Mouse (Mus musculus): ENCODE measurements around the gene Fhit.

Fhit gene

DNA sequence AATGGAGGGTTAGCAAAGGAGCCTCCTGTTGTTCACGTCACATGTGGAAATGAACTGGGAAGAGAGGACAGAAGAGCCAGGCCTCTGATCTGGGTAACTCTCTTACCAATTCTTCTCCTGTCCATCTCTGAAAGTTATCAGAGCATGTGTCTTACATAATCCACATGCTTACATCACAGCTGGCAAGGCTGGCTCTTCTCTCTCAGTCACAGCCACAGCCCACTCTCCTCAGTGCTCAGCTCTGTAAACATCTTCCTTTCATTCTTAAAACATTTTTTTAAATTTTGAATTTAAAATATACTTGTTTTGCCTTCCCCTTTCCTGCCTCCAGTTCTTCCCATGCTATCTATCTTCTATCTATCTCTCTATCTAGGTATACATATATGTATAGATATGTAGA is 1477.5 kb downstream of the Fhit start:
- DNase-seq (ENCODE audit: low spot score), result no peak

DNA sequence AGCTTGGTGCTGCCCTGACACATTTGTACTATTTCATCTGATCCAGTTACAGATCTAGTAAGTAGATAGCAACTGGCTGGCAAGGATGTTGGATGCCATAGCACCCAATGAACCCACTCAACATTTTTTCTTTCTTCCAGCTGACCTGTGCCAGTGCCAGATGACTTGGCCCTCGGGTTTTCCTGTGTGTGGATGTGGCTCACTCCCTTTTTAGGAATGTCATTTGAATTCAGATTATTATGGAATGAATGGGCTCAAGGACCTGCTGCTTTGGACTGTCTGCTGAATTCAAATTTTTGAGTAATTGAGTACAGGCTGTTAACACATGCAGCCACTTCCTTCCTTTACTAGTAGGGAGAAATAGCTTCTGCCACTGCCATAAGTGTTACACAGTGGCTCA is 1489.1 kb downstream of the Fhit start:
- no peak for DNase-seq (ENCODE audit: low spot score)

GRCm38 (mm10) chr14:9671776-9672175 is 1490.1 kb downstream of the Fhit start:
- no peak for DNase-seq (ENCODE audit: low spot score)

DNA sequence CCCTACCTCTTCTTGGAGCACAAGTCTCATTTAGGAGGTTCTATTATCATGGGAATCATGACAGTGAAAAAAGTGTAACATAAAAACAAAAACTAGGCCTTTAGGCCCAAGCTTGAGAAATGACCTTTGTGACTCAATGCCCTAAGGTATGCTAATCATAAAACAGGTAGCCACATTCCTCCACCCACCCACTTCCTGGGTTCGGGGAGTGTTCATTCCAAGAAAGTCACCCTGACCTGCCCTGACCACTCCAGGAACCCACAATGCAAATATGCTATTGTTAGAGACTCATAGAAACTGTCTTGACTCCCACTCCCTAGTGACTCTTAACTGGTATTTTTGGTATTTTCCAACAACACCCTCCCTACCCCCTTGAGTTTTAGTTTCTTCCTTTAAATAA is 1492.1 kb downstream of the Fhit start:
- DNase-seq (ENCODE audit: low spot score), result no peak

DNA sequence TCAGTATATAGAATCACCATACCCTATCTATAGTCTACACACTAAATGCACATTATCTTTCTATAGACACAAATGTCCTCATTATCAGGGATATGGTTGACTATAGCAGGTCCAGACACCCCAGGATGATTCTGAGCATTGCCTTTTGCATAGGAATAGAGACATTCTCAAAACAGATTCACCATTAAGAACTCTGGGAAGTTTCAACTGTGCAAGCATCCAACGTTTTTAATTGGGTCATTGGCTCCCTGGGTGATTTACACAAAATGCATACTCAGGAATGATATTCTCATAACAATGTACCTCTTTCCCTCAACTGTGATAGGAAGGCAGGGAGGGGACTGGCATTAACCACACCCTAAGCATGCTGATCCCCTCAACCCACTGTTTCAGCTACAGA is 1503.4 kb downstream of the Fhit start:
- no peak for DNase-seq (ENCODE audit: low spot score)

GRCm38 (mm10) chr14:9651417-9651816 is 1510.4 kb downstream of the Fhit start:
- no peak for DNase-seq (ENCODE audit: low spot score)

GRCm38 (mm10) chr14:9648416-9648815 is 1513.4 kb downstream of the Fhit start:
- DNase-seq (ENCODE audit: low spot score), result no peak

- no peak for DNase-seq (ENCODE audit: low spot score)
Observed at GRCm38 (mm10) chr14:9646233-9646632, 1515.6 kb downstream of the Fhit start.

DNA sequence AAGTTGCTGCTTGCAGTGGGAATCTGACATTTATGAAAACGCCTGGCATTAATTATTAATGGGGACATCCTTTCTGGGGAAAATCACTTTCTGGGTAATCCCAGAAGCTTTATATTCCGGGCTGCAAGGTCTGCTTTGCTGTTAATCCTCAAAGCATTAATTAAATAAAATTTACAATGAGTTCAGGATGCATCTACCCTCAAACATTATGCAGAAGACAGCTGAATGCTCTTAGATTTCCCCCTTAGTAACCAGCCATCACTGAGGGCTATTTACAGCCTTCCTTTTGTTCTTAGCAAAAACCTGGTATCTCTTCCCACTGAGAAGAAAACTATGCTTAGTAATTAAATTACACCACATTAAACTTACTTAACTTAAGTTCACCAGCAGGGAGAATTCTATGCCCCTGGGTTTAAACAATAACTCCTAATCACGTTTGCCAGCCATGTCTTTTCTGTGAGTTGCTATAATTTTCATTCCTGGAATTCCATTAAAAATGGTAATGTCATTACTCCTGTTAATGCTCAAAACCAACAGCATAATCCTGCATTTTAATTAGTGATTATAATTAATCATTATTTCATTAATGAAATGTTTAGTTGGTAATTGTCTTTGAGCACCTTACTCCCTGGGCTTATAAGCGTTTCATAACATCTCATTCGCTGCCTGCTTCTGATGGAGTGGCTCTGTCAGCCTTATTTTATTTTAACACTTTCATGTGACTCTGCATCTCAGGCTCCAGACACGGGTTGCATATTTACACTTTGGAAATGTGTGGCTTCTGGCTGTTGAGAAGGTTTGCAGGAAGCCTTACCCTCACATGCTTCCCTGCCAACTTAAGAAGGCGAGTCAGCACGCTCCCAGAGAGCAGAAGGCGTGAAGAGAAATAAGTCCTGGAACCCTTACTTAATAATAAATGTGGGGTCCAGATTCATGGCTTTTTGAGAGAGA is 1517.3 kb downstream of the Fhit start:
- DNase-seq (ENCODE audit: low spot score), result no peak

- DNase-seq (ENCODE audit: low spot score), result no peak
Observed at GRCm38 (mm10) chr14:9643700-9644099, 1518.1 kb downstream of the Fhit start.

DNA sequence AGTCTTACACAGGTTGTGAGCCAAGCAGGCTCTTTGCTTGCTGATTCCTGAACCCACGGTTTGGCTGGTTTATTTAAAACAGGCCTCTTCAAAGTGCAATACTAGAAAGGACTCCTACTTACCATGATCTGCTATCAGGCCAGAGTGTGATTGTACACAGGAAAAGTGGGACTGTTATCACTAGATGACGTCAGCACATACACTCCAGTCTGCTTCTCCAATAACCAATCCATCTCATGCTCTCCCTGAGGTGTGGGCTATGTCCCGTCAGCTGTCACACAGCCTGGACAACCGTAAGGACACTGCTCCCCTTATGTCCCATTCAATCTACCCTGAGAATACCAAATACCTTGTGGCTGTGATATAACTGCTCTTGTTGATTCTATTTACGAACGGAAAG is 1519.2 kb downstream of the Fhit start:
- DNase-seq (ENCODE audit: low spot score), result no peak

DNA sequence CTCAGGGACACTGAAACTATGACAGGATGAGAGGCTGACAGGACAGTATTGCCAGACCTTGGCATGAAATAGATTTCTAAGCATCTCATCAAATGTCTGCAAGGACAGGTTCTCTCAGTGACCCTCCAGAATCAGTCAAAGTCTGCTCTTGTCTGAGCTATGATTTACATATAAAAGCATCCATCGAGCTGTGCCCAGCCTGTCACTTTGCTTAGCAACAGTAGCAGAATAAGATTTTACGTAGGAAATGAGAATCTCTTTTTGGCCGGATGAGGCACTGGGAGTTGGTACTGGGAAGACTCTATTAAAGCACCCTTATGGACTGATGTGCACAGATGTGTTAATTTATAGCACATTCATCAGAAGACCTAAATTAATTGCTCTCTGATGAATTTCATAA is 1519.8 kb downstream of the Fhit start:
- DNase-seq (ENCODE audit: low spot score), result no peak

DNA sequence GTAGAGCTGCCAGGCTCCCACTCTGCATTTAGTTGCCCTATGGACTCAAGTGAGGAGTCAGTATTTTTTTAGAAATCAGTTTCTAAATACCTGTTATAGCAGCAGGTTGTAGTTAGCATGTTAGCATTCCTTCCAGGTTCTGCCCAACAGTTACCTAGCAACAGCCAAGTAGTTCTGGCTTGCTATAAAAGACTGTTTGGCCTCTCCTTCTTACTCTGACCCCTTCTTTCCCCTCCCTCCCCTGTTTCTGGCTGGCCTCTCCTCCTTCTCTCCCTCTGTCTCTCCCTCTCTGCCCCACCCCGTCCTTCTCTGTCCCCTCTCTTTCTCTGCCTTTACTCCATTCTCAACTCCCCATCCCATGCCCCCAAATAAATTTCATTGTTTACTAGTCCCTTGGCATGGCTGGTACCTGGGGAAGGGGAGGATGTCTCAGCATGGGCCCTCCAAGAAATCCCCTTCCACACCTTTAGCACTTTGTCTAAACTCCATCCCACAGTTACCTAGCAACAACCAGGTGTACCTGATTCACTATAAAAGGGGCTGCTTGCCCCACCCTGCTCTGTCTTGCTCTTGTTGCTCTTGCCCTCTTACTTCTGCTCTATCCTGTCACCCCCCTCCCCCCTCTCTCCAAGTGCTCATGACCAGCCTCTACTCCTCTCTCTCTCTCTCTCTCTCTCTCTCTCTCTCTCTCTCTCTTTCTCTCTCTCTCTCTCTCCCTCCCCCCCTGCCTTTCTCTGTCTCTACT is 1527.4 kb downstream of the Fhit start:
- no peak for DNase-seq (ENCODE audit: low spot score)

GRCm38 (mm10) chr14:9632537-9632936 is 1529.3 kb downstream of the Fhit start:
- no peak for DNase-seq (ENCODE audit: low spot score)

GRCm38 (mm10) chr14:9623219-9624043 is 1538.4 kb downstream of the Fhit start:
- DNase-seq (ENCODE audit: low spot score), result no peak

DNA sequence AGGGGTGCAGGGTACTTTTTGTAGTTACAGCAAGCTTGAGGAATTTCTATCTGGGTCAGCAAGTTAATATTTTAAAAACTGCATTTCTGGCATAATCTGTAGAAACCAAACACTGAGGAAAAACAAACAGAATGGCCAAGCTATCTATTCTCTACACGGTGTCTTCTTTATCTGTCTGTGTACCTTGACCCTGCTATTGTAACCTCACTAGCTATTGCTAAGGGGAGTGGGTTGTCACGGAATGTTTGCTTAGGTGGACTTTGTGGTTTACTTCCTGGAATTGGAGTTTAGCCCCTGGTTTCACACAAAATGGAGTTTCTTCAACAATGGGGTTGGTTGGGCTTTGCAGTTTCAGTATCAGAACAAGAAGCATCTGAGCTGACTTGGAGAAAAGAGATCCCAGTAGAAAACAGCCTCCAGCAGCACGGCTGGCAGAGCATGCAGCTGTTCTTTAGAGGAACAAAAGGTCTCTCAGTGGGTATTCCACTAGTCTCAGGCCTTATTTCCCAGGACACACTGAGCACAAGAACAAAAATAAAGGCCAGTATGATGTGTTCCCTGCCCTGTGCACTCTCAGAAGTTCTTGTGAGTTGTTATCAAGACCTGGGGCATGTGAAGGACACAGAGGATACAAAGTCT is 1540.8 kb downstream of the Fhit start:
- no peak for DNase-seq (ENCODE audit: low spot score)

DNA sequence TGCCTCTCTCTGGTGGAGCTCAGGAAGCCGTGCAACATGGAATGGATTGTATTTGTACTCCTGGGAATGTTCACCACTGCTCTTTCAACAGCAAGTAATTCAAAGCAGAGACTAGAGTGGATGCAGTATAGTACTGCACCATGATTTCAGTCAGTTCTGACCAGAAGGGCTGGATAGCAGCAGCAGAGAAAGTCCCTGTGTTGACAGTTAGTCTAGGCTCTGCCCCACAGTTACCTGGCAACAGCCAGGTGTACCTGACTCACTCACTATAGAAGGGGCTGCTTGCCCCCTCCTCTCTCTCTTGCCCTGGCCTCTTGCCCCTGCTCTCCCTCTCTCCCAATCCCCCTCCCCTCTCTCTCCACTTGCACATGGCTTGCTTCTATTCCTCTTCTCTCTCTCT is 1542.0 kb downstream of the Fhit start:
- DNase-seq (ENCODE audit: low spot score), result no peak

DNA sequence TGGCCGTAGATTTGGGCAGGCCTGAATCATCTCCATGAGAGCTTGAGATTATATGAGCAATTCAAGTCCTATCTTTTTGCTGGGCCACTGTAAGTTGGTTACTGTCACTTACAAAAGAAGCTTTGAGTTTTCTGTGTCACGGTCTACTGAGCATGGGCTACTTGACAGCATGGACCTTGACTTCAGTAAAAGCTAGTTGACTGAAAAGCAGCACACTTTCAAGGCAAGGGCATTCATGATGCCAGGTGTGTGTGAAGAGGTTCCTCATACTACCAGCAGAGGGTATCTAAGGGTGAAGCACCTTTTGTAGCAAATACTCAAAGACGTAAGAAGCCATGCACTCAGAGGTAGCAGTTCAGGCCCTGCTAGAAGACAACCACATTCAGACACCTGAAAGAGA is 1548.7 kb downstream of the Fhit start:
- no peak for DNase-seq (ENCODE audit: low spot score)

GRCm38 (mm10) chr14:9609120-9609519 is 1552.7 kb downstream of the Fhit start:
- no peak for DNase-seq (ENCODE audit: low spot score)

GRCm38 (mm10) chr14:9606584-9607377 is 1555.1 kb downstream of the Fhit start:
- DNase-seq (ENCODE audit: low spot score), result no peak

GRCm38 (mm10) chr14:9600271-9600670 is 1561.6 kb downstream of the Fhit start:
- DNase-seq (ENCODE audit: low spot score), result no peak
